Mouse (Mus musculus) gastrocnemius, adult 2 months (tissue): Measurements from ENCODE around the gene Tgif2lx2. TPM values are rescaled to one million over a fixed set of nuclear protein-coding genes. Genes with fewer than 3 reads are reported as not detected.
"Not testable (repeated sequence)": the region's sequence is repeated elsewhere in the genome, so short reads cannot be mapped to it uniquely, and the experiment has no call there.

Experiments
- DNase-seq: peaks from one replicate; pipeline ENCODE4 v3.0.0; 2022
- H3K27ac ChIP-seq: fragments of 200-600 bp; 2 replicates; pipeline ENCODE4 v1.8.1; 2022; ENCODE audit warnings: mild to moderate bottlenecking
- H3K4me3 ChIP-seq: fragments of 200-600 bp; 2 replicates; pipeline ENCODE4 v1.8.1; 2022; ENCODE audit warnings: mild to moderate bottlenecking, moderate library complexity
- intact Hi-C: fragments of 180-260 bp; cut with DNase I; formaldehyde crosslinking; loops from one replicate; pipeline ENCODE4 v1.15.1; 2025
- long read RNA-seq, 2 experiments: library from polyadenylated mRNA; stranded (forward); transcript quantifications; one replicate each; pipeline ENCODE4 v2.0.0; 2021
- total RNA-seq, 2 experiments: library from RNA; stranded (reverse); gene quantifications; 2 replicates each; pipeline ENCODE4 v1.2.3; 2021

The Tgif2lx2 gene
- total RNA-seq, result not detected
- long read RNA-seq, experiment 1, result 0 reads
- long read RNA-seq, experiment 2, result 0 reads

DNA sequence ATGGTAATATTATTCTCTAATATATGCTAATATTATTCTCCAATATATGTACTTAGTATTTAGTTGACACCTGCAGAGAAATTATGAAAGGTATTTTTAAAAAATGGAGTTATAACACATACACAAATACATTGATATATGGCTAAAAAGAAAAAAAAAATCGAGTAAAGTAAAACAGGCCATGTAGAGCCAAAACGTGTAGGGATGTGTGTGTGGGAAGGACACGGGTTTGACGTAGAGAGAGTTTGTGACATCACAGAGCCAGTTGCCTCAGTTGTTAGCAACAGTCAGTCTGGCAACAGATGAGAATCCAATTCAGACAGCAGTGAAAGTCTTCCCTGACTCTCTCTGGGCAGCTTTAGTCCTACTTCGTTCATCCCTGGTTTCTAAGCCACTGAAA lies at the start of gene Tgif2lx2:
Tgif2lx2 (plus strand) TSS at position 301 of the 400 bp plus-strand sequence.
- DNase-seq, H3K4me3 ChIP-seq, H3K27ac ChIP-seq, intact Hi-C loops: not testable (repeated sequence)

Other genes starting within 250 kb of the Tgif2lx2 start
- not detected for gene Tgif2lx1, start 53.5 kb downstream of the Tgif2lx2 start, total RNA-seq